Mouse (Mus musculus) kidney, embryonic 16.5 days (tissue): ENCODE measurements around the gene Il15ra. TPM values are rescaled to one million over a fixed set of nuclear protein-coding genes. Genes with fewer than 3 reads are reported as not detected.
"Not testable (repeated sequence)": the region's sequence is repeated elsewhere in the genome, so short reads cannot be mapped to it uniquely, and the experiment has no call there.

Experiments
- ATAC-seq: fragments of 200-750 bp; cut with Nextera tagmentation; 2 replicates; pipeline ENCODE4 v1.8.0; 2017; ENCODE audit warnings: moderate TSS enrichment; ENCODE audit not compliant: low FRiP score, low TSS enrichment
- H3K27ac ChIP-seq: fragments of 300-500 bp; sonication (generic); 2 replicates; pipeline ENCODE4 v1.5.1; 2014; ENCODE audit warnings: low read length
- H3K27me3 ChIP-seq: fragments of 300-500 bp; sonication (generic); 2 replicates; pipeline ENCODE4 v1.6.1; 2014; ENCODE audit warnings: low read length, control low read depth, mixed read lengths; ENCODE audit not compliant: insufficient read depth
- H3K36me3 ChIP-seq: fragments of 300-500 bp; sonication (generic); 2 replicates; pipeline ENCODE4 v1.6.1; 2014; ENCODE audit warnings: low read length, control low read depth, mixed read lengths; ENCODE audit not compliant: insufficient read depth
- H3K4me1 ChIP-seq: fragments of 300-500 bp; sonication (generic); 2 replicates; pipeline ENCODE4 v1.6.1; 2014; ENCODE audit warnings: low read length, control low read depth, mixed read lengths; ENCODE audit not compliant: insufficient read depth
- H3K4me2 ChIP-seq: fragments of 300-500 bp; sonication (generic); replicated peaks from 2 replicates; pipeline ENCODE4 v1.6.1; 2014; ENCODE audit warnings: low read depth, low read length
- H3K4me3 ChIP-seq: fragments of 300-500 bp; sonication (generic); 2 replicates; pipeline ENCODE4 v1.5.1; 2014; ENCODE audit warnings: mild to moderate bottlenecking, low read length
- H3K9ac ChIP-seq: fragments of 300-500 bp; sonication (generic); replicated peaks from 2 replicates; pipeline ENCODE4 v1.6.1; 2014; ENCODE audit warnings: low read length
- H3K9me3 ChIP-seq: fragments of 300-500 bp; sonication (generic); 2 replicates; pipeline ENCODE4 v1.6.1; 2016; ENCODE audit warnings: low read length, control low read depth
- WGBS: fragments of 180-500 bp; shearing (Covaris S2); extraction: QIAGEN DNeasy Blood & Tissue Kit; methylation state at CpG from one replicate; pipeline ENCODE4 v1.1.7; 2014; 5-methylcytosine and 5-hydroxymethylcytosine counted together
- polyA plus RNA-seq: library from polyadenylated mRNA; unstranded; fragments of >200 nt; fragmentation: Nextera tagmentation; extraction: Ambion mirVana; gene quantifications from 2 replicates; pipeline ENCODE4 v1.2.1, GENCODE M21; 2015

The Il15ra gene
- polyA plus RNA-seq, 1 experiment from 2014 or later: 2.6 TPM

DNA sequence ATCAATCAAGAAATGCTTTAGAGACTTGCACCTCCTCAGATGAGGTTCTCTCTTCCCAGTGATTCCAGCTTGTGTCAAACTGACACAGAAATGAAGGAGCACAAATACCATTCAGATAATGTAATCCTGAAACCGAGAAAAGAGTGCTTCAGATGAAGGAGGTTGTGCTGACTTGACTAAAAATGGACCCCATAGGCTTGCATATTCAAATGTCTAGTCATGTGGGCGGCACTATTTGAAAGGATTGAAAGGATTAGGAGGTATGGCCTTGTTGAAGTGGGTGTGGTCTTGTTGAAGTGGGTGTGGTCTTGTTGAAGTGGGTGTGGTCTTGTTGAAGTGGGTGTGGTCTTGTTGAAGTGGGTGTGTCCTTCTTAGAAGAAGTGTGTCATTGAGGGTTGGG, 5.2 kb upstream of the Il15ra start:
- Histone ChIP-seq H3K36me3 (no peaks in the 10 kb centered on the region), H3K9ac (no peak overlapping the region), H3K27me3 (peaks cover 3% of the 10 kb centered on the region; the same call in 1 of the 2 replicates), H3K4me3 (no peak overlapping the region), H3K4me1 (no peaks in the 10 kb centered on the region), H3K27ac (no peak overlapping the region), H3K9me3 (no peaks in the 10 kb centered on the region), H3K4me2 (no peak overlapping the region)
- ATAC-seq: no peak
- WGBS: 83% methylated on average over 2 of the region's 2 CpGs

GRCm38 (mm10) chr2:11706030-11706745, 1.1 kb downstream of the Il15ra start:
- peak; percentile 60; the same call in 1 of the 2 replicates for ATAC-seq
- 3% methylated on average over 28 of the region's 28 CpGs for WGBS

GRCm38 (mm10) chr2:11706746-11707065, 1.6 kb downstream of the Il15ra start:
- ATAC-seq: no peak
- 38% methylated on average over 6 of the region's 6 CpGs for WGBS
- Histone ChIP-seq H3K4me2 (peak overlapping the region; percentile 96), H3K36me3 (no peaks in the 10 kb centered on the region), H3K27me3 (peaks cover 13% of the 10 kb centered on the region; the same call in 1 of the 2 replicates), H3K9me3 (no peaks in the 10 kb centered on the region), H3K27ac (no peak overlapping the region), H3K4me3 (peak overlapping the region; percentile 72), H3K9ac (no peak overlapping the region), H3K4me1 (peaks cover 12% of the 10 kb centered on the region; the same call in 1 of the 2 replicates)

More at GRCm38 (mm10) chr2:11706030-11706745, 1.1 kb downstream of the Il15ra start:
- Histone ChIP-seq H3K27ac (no peak overlapping the region), H3K36me3 (no peaks in the 10 kb centered on the region), H3K9ac (peak overlapping the region; percentile 70), H3K4me2 (peak overlapping the region; percentile 96), H3K9me3 (no peaks in the 10 kb centered on the region), H3K4me3 (peak overlapping the region; percentile 72), H3K27me3 (peaks cover 13% of the 10 kb centered on the region; the same call in 1 of the 2 replicates), H3K4me1 (peaks cover 12% of the 10 kb centered on the region; the same call in 1 of the 2 replicates)

DNA sequence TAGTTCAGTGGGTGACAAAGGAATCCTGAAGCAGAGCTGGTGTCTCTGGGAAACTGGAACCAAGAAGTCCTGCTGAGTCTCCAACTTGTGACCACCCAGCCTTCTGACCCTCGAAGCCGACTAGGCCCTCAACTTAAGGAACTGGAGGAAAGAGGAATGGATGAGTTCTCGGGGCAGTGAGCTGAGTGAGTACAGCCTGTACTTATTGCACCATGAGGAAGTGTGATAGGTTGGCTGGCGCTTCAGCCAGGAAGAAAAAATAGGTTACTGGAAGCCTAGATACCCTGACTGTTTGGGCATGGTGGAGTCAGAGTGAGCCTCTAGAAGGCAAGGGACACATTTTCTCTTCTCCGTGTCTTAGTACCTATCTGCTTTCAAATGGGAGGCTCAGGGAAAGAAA, 3.4 kb downstream of the Il15ra start:
- Histone ChIP-seq H3K9ac (no peak overlapping the region), H3K4me3 (no peak overlapping the region), H3K4me2 (no peak overlapping the region), H3K9me3 (no peaks in the 10 kb centered on the region), H3K4me1 (peaks cover 12% of the 10 kb centered on the region; the same call in 1 of the 2 replicates), H3K36me3 (no peaks in the 10 kb centered on the region), H3K27me3 (peaks cover 13% of the 10 kb centered on the region; the same call in 1 of the 2 replicates), H3K27ac (no peak overlapping the region)
- 87% methylated on average over 5 of the region's 5 CpGs for WGBS
- ATAC-seq: no peak

DNA sequence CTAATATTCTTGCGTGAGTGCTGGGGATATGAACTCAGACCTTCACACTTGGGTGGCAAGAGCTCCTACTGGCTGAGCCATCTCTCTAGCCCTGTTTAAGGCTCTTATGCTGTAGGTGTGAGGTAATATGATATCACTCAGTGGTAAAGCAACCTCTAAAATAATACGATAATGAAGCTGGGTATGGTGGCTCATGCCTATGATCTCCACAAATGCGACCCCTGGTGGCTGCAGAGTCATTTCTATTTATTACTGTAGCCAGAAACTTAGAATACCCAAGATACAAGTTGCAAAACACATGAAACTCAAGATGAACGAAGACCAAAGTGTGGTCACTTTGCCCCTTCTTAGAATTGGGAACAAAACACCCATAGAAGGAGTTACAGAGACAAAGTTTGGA, 5.0 kb downstream of the Il15ra start:
- H3K4me3 ChIP-seq, H3K27ac ChIP-seq, H3K9me3 ChIP-seq, H3K27me3 ChIP-seq, H3K4me2 ChIP-seq, H3K36me3 ChIP-seq, ATAC-seq, H3K9ac ChIP-seq: not testable (repeated sequence)
- 56% methylated on average over 4 of the region's 4 CpGs for WGBS
- peaks cover 11% of the 10 kb centered on the region; the same call in 1 of the 2 replicates for H3K4me1 ChIP-seq

- WGBS: 73% methylated on average over 6 of the region's 6 CpGs
- Histone ChIP-seq H3K4me2 (no peak overlapping the region), H3K27me3 (0 out of 2 replicates have a peak, but pooled peaks cover under 1% of the 10 kb centered on the region), H3K4me1 (no peaks in the 10 kb centered on the region), H3K9me3 (no peaks in the 10 kb centered on the region), H3K4me3 (no peak overlapping the region), H3K27ac (no peak overlapping the region), H3K9ac (no peak overlapping the region), H3K36me3 (no peaks in the 10 kb centered on the region)
- no peak for ATAC-seq
Measured at GRCm38 (mm10) chr2:11712483-11712990, 7.4 kb downstream of the Il15ra start.

- Histone ChIP-seq H3K36me3 (no peaks in the 10 kb centered on the region), H3K4me2 (no peak overlapping the region), H3K27me3 (no peaks in the 10 kb centered on the region), H3K4me1 (no peaks in the 10 kb centered on the region), H3K9ac (no peak overlapping the region), H3K9me3 (no peaks in the 10 kb centered on the region), H3K4me3 (no peak overlapping the region), H3K27ac (no peak overlapping the region)
- no peak for ATAC-seq
- 54% methylated on average over 3 of the region's 3 CpGs for WGBS
Measured at GRCm38 (mm10) chr2:11713021-11713420, 7.9 kb downstream of the Il15ra start.

DNA sequence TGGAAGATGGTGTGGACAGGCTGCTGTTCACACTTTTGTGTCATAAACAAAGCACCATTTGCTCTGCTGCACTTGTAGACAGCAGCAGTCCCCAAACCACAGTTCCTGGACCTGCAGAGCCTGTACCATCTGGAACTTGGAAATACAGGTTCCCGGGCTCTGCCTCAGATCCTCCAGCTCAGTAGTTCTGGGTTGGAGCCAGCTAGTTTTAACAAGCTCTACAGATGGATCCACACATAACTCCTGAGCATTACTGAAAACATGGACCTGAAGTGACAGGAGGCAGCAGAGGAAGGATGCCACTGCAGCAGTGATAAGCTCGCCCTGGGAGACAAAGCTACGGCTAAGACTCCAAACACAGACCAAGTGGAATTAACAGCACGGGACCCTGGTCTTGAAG, 9.4 kb downstream of the Il15ra start:
- ATAC-seq: no peak
- no peak overlapping the region for H3K4me2 ChIP-seq
- WGBS: 76% methylated on average over 4 of the region's 4 CpGs

GRCm38 (mm10) chr2:11718573-11718972, 13.5 kb downstream of the Il15ra start:
- Histone ChIP-seq H3K9ac (no peak overlapping the region), H3K27ac (no peak overlapping the region), H3K4me1 (no peaks in the 10 kb centered on the region), H3K4me3 (no peak overlapping the region), H3K4me2 (no peak overlapping the region), H3K27me3 (no peaks in the 10 kb centered on the region), H3K36me3 (no peaks in the 10 kb centered on the region), H3K9me3 (no peaks in the 10 kb centered on the region)
- ATAC-seq: no peak
- 88% methylated on average over 2 of the region's 2 CpGs for WGBS

More for the DNA sequence above, 9.4 kb downstream of the Il15ra start:
- H3K9me3 ChIP-seq: no peaks in the 10 kb centered on the region
- no peaks in the 10 kb centered on the region for H3K27me3 ChIP-seq
- no peaks in the 10 kb centered on the region for H3K4me1 ChIP-seq
- H3K4me3 ChIP-seq: no peak overlapping the region
- H3K27ac ChIP-seq: no peak overlapping the region
- H3K36me3 ChIP-seq: no peaks in the 10 kb centered on the region
- H3K9ac ChIP-seq: no peak overlapping the region

- H3K36me3 ChIP-seq: no peaks in the 10 kb centered on the region
- H3K4me3 ChIP-seq: no peak overlapping the region
- H3K27me3 ChIP-seq: no peaks in the 10 kb centered on the region
- H3K4me1 ChIP-seq: no peaks in the 10 kb centered on the region
- H3K27ac ChIP-seq: no peak overlapping the region
- ATAC-seq: no peak
- WGBS: 86% methylated on average over 9 of the region's 9 CpGs
- H3K9ac ChIP-seq: no peak overlapping the region
- no peaks in the 10 kb centered on the region for H3K9me3 ChIP-seq
- no peak overlapping the region for H3K4me2 ChIP-seq
Measured at GRCm38 (mm10) chr2:11722564-11722963, 17.5 kb downstream of the Il15ra start.
